Mouse (Mus musculus) stomach, postnatal 0 days (tissue): ENCODE results near the gene Bckdk.

Source experiments
- CTCF ChIP-seq: IDR thresholded peaks from 2 replicates; pipeline ENCODE4 v1.5.1; 2016; ENCODE audit warnings: antibody characterized with exemption, low read depth, mild to moderate bottlenecking, moderate library complexity
- EP300 ChIP-seq: optimal IDR thresholded peaks from 2 replicates; pipeline ENCODE3; 2016; ENCODE audit warnings: antibody characterized with exemption

- TF ChIP-seq CTCF (no peak), EP300 (no peak)
Measured at GRCm38 (mm10) chr7:127876041-127876466, 27.8 kb upstream of the Bckdk start, which contains the start of gene Zfp646.
